Mouse (Mus musculus) right cerebral cortex, postnatal 25 days (tissue): ENCODE measurements around the gene Qtrt1.
"Not testable (repeated sequence)": the region's sequence is repeated elsewhere in the genome, so short reads cannot be mapped to it uniquely, and the experiment has no call there.

Experiments used
- DNase-seq: peaks from one replicate; pipeline ENCODE4 v3.0.0; 2022

The Qtrt1 gene

DNA sequence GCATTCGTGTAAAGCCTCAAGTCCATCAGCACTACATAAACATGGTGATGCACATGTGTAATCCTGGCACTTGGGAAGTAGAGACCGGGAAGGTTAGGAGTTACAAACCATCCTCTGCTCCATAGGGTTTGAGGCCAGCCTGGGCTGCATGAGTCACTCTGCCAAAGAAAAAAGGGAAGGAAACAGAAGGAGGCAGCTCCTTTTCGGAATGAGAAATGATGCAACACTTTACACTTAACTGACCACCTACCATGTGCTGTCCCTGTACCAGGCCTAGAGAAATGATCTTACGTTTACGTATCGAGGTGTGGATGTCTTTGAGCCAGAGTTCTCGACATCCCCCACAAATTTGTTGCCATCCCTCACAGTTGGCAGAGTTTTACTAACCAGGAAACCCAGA is 41.4 kb downstream of the Qtrt1 start:
- DNase-seq, result no peak

DNA sequence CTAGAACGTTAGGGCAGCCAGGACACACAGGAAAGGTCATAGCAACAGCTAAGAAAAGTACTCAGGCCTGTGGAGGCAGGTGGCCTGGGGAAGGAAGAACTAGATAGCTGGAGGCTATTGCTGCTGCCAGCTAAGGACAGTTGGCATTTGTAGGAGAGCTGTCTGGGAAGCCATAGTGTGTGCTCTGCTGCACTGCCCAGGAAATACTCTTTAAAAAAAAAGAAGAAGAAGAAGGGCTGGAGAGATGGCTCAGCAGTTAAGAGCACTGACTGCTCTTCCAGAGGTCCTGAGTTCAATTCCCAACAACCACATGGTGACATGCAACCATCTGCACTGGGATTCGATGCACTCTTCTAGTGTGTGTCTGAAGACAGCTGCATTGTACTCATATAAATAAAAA is 41.8 kb downstream of the Qtrt1 start:
- no peak for DNase-seq

DNA sequence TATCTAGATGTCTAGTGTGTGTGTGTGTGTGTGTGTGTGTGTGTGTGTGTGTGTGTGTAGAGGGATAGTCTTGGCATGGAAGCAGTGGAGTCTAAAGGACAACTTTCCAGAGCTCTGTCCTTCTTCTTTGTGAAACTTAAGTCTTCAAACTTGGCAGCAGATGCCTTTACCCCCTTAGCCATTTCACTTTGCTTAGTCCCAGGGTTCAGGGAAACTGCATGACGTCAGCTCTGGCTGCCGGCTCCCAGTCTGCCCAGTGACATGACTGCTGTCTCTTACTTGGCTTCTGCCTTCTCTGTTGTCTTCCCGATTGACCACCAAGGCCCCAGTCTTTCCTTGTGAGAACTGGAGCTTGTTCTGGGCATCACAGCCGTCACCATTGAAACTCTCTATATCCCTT is 42.9 kb downstream of the Qtrt1 start:
- no peak for DNase-seq

DNA sequence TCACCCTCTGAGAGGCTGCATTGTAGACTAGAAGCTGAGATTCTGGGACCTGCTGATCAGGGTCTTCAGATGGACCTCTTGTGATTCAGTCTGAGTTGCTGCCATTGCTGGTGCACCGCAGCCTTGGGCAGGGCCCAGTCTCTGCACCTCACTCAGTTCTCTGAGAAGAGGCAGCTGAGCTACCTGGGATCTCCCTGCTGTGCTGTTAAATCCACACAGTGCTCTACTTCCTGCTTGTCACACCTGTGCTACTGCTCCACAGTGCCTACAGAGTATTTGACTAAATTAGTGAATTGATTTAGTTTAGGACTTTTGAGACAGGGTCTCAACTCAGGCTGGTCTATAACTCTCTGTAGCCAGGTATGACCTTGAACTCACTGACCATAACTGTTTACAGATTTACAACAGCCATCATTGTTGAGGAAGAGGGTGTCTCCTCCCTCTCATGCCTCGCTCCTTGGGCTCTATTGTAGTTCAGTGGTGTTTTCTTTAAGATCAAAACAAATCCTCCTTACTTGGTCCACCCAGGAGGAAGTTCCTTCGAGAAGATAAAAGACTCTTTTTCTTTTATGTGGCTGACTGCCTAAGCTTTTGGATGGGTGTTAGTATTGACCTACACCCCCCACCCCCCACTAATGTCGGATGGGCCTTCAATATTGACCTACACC is 43.6 kb downstream of the Qtrt1 start:
- no peak for DNase-seq

DNA sequence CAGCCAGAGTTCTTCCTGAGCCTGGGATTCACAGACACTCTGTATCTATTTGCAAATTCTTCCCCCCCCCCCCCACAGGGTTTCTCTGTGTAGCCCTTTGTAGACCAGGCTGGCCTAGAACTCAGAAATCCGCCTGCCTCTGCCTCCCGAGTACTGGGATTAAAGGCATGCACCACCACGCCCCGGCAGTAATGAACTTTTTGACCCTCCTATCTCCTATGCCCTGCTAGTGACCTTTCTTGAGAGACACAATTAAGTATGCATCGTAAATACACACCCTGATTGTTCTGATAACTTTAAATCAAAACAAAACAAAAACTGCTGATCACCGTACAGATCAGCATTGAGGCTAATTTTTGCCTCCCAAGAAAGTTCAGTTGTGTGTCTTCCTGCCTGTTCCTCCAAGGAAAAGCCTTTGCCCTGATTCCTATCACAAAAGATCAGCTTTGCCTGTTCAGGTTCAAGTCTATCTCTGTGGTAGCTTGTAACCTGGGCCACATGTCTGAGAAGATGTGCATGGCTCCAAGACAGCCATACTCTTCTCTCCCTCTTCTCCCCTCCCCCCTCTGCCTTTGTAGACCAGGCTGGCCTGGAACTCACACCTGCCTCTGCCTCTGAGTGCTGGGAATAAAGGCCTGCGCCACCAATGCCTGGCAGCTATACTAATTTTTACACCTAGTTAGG is 44.8 kb downstream of the Qtrt1 start:
- no peak for DNase-seq

DNA sequence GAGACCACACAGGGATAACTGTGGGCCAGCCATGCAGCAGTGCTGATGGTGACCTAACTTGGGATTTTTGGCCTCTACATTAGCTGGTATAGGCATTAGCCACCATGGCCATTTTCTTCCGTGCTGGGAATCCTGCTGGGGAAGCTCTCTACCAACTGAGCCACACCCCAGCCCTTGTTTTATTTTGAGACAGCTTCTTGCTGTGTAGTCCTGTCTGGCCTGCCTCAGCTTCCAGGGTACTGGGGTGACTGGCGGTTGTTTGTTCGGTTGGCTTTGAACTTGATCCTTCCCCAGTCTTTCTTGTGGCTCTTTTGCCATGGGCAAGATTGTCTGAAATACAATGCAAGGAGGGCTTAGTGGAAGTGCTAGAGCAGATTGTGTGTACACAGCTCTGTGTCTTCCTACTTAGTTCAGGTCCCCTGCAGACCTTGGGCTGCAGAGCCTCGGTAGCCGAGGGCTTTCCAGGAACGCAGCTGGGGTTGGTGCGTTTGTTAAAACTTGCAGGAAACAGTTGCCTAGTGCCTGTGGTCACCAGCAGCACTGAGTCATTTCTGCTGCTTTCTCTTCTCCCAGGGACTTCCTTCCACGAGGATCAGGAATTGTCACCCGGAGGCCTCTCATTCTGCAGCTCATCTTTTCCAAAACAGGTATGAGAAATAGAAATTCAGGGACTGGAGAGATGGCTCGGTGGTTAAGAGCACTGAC is 45.4 kb downstream of the Qtrt1 start:
- no peak for DNase-seq

DNA sequence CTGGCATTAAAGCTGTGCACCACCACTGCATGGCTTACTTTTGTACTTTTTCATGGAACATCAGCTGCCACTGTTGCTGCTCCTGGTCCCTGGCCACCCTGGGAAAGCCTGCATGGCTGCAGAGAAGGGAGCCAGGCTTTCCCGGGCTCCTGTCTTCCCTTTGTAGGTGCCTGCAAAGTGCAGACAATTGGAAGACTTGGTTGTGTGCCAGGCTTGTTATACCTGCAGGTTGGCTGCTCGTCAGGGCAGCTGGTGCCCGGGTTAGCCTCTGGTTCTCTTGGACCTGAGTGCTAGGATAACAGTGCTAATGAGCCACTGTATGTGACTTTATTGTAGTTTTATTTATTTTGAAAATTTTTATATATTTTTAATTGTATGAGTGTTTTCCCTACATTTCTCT is 47.2 kb downstream of the Qtrt1 start:
- DNase-seq, result no peak

DNA sequence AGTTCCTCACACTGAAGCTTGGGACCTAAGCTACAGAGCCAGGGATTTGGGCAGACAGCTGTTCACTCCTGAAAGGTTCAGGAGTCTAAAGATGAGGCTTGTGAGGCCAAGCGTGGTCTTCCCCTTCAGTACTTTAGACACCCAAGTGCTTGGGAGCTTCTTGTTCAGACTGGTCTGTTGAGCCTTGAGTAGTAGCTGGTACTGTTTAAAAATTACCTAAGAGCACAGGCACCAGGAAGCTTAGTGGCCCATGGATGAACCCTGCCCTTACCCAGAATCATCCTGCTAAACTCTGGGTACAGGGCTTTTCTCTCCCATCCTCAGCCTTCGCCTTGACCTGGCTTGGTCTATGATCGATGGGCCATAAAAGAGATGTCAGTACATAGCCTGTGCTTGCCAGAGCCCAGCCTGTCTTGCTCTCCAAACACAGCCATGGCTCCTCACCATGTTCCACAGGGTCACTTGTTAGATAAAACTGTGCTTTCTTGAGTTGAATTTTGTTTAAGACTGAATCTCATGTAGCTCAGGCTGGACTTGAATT is 48.8 kb downstream of the Qtrt1 start:
- no peak for DNase-seq

DNA sequence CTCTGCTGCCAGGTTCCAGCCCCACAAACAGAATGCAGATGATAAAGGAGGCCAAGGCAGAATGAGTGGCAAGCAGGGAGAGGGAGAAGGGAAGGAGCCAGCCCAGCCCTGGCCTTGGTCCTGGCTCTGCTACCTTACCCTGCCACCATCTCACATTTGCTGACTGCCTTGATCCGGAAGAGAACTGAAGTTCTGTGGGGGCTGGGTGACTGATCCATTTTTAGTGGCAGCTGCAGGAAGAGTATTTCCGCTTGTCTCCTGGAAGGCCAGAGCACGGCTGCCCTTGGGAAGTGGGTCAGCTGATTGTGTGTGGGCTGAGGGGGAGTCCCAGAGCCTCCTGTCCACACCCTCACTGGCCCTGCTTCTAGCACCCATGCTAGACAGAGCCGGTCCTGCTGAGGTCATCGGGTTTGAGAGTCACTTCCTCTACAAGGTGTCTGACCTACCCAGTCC is 51.5 kb downstream of the Qtrt1 start:
- DNase-seq, result peak; percentile 42

DNA sequence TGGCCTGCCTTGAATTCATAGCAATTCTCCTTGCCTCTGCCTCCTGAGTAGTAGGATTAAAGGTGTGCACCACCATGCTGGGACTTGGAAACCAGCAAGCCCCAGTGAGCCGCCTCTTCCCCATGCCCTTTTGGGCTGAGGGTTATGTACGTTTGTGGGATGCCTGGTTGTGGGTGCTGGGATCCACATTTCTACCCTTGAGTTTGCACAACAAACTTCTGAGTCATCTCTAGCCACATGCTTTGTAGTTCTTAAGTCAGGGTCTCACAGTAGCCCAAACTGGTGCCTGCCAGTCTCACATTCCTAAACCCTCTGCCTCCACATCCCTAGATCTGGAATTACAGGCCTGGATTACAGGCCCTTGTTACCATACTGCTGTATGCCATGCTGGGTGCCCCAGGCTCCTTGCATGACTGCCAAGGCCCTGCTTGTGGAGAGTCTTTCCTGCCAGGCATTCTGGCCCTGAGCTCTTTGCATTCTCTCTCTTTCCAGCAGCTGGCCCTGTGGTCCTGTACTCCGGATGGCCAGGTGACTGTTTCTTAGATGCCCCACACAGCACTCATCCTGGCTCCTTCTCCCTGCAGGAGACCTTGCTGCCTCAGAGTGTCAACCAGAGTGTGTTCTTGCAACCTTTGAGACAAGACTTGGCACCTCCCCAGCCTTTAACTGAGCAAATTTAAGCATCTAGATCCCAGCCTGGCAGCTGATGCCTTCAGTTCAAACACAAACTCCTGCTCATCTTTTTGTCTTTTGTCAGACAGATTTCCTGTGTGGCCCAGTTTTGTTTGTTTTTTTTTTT is 52.3 kb downstream of the Qtrt1 start:
- DNase-seq, result no peak

DNA sequence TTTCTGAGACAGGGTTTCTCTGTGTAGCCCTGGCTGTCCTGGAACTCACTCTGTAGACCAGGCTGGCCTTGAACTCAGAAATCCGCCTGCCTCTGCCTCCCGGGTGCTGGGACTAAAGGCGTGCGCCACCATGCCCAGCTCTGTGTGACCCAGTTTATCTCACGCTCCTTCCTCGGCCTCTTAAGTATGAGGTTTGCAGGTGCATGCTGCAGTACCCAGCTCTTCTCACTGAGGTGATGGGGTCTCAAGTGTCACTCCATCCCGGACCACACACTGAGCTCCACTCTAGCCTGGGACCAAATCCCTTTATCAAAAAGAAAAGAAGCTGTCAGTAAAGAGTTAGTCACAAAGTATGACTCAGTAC is 52.9 kb downstream of the Qtrt1 start:
- DNase-seq, result not testable (repeated sequence)

DNA sequence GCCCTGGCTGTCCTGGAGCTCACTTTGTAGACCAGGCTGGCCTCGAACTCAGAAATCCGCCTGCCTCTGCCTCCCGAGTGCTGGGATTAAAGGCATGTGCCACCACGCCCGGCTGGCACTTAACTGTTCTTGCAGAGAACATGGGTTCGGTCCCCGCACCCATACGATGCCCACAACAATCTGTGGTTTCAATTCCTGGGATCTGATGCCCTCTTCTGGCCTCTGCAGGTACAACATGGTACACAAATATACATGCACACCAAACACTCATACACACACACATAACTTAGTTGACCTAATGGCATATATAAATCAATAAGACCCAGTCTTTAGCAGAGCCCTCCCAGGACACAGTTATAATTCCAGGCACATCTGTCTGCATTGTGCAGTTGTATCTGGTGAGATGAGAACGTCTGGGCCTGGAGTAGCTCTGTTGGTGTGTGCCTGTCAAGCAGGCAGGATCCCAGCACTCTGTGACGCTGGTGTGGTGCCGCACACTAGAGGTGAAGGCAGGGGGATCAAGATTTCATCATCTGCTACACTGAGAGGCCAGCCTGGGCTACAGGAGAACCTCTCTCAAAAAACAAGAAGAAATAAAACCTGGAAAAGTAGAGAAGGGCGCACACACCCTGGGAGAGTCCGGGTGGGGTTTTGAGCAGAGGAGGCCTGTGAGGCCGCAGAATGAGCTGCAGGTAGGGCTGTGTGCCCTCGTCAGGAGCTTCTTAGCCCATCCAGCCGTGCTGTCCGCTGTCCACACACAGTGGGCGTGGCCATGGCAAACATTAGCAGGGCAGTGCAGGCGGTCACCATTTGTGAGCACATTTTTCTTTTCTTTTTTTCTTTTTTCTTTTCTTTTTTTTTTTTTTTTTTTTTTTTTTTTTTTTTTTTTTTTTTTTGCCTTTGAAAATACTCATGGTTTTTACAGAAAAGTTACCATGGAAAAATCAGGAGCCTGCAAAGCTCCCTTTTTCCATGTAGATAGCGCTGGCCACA is 57.7 kb downstream of the Qtrt1 start:
- DNase-seq, result no peak
